Mouse (Mus musculus) ES-E14 (cell line): Measurements from ENCODE around the gene Zswim7. TPM values are rescaled to one million over a fixed set of nuclear protein-coding genes. Genes with fewer than 3 reads are reported as not detected.

Source experiments
- DNase-seq: peaks from one replicate; pipeline ENCODE4 v3.0.0-alpha.2; 2013; ENCODE audit warnings: low read depth, low spot score
- H3K27ac ChIP-seq: 2 replicates; pipeline ENCODE4 v1.5.1; 2012; ENCODE audit warnings: low read depth, mild to moderate bottlenecking, low read length, moderate library complexity, mixed read lengths; ENCODE audit not compliant: poor library complexity, insufficient read depth, severe bottlenecking
- H3K36me3 ChIP-seq: 2 replicates; pipeline ENCODE4 v1.6.1; 2012; ENCODE audit warnings: mild to moderate bottlenecking, low read length, moderate library complexity, mixed read lengths; ENCODE audit not compliant: control insufficient read depth, poor library complexity, insufficient read depth, severe bottlenecking
- H3K4me1 ChIP-seq, 2 experiments: fragments of 150-350 bp in 1 of 2; sonication (generic) in 1 of 2; 2 replicates each; pipeline ENCODE4 v1.6.1; 2012; ENCODE audit warnings: low read length in 2 of 2, mild to moderate bottlenecking in 1 of 2, mixed read lengths in 1 of 2; ENCODE audit not compliant: control insufficient read depth in 2 of 2, insufficient read depth in 2 of 2, poor library complexity in 1 of 2
- H3K4me3 ChIP-seq, 2 experiments: fragments of 150-350 bp in 1 of 2; sonication (generic) in 1 of 2; 2 replicates each; pipeline ENCODE4 v1.5.1; 2012; ENCODE audit warnings: low read length in 2 of 2, low read depth in 1 of 2, mild to moderate bottlenecking in 1 of 2, mixed read lengths in 1 of 2; ENCODE audit not compliant: insufficient read depth in 1 of 2, poor library complexity in 1 of 2, severe bottlenecking in 1 of 2
- H3K9ac ChIP-seq: 2 replicates; pipeline ENCODE4 v1.6.1; 2012; ENCODE audit warnings: low read depth, mild to moderate bottlenecking, low read length, mixed read lengths; ENCODE audit not compliant: poor library complexity, insufficient read depth, severe bottlenecking
- H3K9me3 ChIP-seq: fragments of 150-350 bp; sonication (generic); 2 replicates; pipeline ENCODE4 v1.6.1; 2012; ENCODE audit warnings: low read depth, mild to moderate bottlenecking, low read length; ENCODE audit not compliant: control insufficient read depth, insufficient read depth
- CHD2 ChIP-seq: IDR thresholded peaks from 2 replicates; pipeline ENCODE4 v1.6.1; 2014; ENCODE audit warnings: mild to moderate bottlenecking, low read depth, low read length, inconsistent platforms
- HCFC1 ChIP-seq: IDR thresholded peaks from 2 replicates; pipeline ENCODE4 v1.6.1; 2012; ENCODE audit warnings: low read length, inconsistent platforms, borderline replicate concordance; ENCODE audit not compliant: insufficient read depth
- MAFK ChIP-seq: IDR thresholded peaks from 2 replicates; pipeline ENCODE4 v1.6.1; 2014; ENCODE audit warnings: mild to moderate bottlenecking, low read depth, low read length, inconsistent platforms; ENCODE audit not compliant: insufficient read depth
- ZC3H11A ChIP-seq: IDR thresholded peaks from 2 replicates; pipeline ENCODE4 v1.6.1; 2012; ENCODE audit warnings: low read depth, mild to moderate bottlenecking, inconsistent platforms, low read length, borderline replicate concordance
- ZNF384 ChIP-seq: IDR thresholded peaks from 2 replicates; pipeline ENCODE4 v1.6.1; 2012; ENCODE audit warnings: low read depth, low read length, inconsistent platforms
- in situ Hi-C, 2 experiments: fragments of 600-800 bp; cut with MboI; formaldehyde crosslinking; loops; one replicate each; pipeline ENCODE4 v1.15.1; 2025; ENCODE audit warnings: low sequenced_read_pairs in 2 of 2, inconsistent platforms in 1 of 2; ENCODE audit not compliant: unreplicated experiment in 2 of 2
- total RNA-seq: library from RNA; depleted of rRNA; stranded (reverse); fragments of 300-350 nt; gene quantifications from 2 replicates; pipeline ENCODE4 v1.2.3, GENCODE M21; 2012

Gene Zswim7
- total RNA-seq, 1 experiment, result 40.7 TPM

DNA sequence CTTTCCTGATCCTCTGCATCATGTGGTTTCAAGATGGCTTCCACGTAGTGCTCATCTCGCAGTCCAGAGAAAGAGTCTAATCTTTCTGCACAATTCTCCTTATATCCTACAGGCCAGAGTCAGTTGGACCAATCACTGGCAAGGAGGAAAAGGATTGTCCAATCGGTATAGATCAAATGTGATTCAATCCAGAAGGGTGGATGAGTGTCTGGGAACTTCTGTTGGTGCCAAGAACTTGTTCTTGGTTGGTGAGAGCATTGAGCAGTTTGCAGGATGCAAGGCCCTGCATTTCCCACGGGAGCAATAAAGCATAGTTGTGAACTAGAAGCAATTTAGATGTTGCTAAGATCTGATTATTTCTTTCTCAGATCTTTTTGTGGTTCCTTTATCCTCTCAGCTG, 36.7 kb downstream of the Zswim7 start:
- no peak for TF ChIP-seq ZNF384
- TF ChIP-seq MAFK, result no peak
- TF ChIP-seq HCFC1, result no peak
- no peak for TF ChIP-seq ZC3H11A
- TF ChIP-seq CHD2, result no peak
- Histone ChIP-seq H3K4me3 (no peak overlapping the region), H3K9me3 (no peaks in the 10 kb centered on the region; the same call in 1 of the 2 replicates), H3K27ac (no peak overlapping the region), H3K36me3 (no peaks in the 10 kb centered on the region), H3K4me1 (no peaks in the 10 kb centered on the region), H3K9ac (no peak overlapping the region)
- no peak for DNase-seq
- in situ Hi-C loops, result no loop called here

- in situ Hi-C loops, result no loop called here
- Histone ChIP-seq H3K36me3 (no peaks in the 10 kb centered on the region), H3K27ac (no peak overlapping the region), H3K9me3 (no peaks in the 10 kb centered on the region; the same call in 1 of the 2 replicates), H3K4me1 (no peaks in the 10 kb centered on the region), H3K4me3 (no peak overlapping the region), H3K9ac (no peak overlapping the region)
- no peak for TF ChIP-seq ZC3H11A
- TF ChIP-seq ZNF384, result no peak
- TF ChIP-seq MAFK, result no peak
- no peak for TF ChIP-seq HCFC1
- no peak for TF ChIP-seq CHD2
- DNase-seq, result no peak
Observed at GRCm38 (mm10) chr11:62243871-62244270, 37.3 kb downstream of the Zswim7 start.

DNA sequence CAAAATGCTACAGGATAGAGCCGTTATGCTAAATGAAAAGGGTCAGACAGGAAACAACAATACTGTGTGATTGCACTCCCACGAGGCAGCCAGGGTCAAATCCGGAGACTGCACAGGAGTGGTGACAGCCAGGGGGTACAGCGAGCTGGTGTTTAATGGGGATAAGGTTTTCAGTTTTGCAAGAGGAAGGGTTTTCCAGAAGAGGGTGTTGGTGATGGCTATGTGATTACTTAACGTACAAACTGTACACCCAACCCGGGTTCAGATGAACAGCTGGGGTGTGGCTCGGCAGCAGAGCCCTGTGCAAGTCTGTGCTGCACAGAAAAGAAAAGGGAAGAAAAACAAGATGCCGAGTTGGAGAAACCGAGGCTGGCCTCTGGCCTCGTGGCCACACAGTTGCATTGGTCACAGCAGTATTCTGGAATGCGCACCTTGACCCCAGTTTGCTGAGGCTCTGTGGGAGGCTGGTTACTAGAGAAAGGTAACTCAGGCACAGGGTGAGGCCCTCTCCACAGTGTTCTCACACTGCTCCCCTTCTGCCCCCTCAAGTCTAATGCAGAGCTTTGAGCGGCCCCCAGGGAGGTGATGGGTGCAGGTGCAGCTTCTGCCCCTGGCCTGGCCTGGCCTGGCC, 40.4 kb downstream of the Zswim7 start:
- TF ChIP-seq HCFC1 (no peak), ZC3H11A (no peak), CHD2 (no peak), MAFK (no peak), ZNF384 (no peak)
- no peaks in the 10 kb centered on the region for H3K4me1 ChIP-seq
- no peak overlapping the region for H3K4me3 ChIP-seq
- H3K9me3 ChIP-seq, result no peaks in the 10 kb centered on the region; the same call in 1 of the 2 replicates
- H3K27ac ChIP-seq, result no peak overlapping the region
- H3K36me3 ChIP-seq, result no peaks in the 10 kb centered on the region
- no peak for DNase-seq
- no peak overlapping the region for H3K9ac ChIP-seq
- in situ Hi-C loops, result no loop called here

DNA sequence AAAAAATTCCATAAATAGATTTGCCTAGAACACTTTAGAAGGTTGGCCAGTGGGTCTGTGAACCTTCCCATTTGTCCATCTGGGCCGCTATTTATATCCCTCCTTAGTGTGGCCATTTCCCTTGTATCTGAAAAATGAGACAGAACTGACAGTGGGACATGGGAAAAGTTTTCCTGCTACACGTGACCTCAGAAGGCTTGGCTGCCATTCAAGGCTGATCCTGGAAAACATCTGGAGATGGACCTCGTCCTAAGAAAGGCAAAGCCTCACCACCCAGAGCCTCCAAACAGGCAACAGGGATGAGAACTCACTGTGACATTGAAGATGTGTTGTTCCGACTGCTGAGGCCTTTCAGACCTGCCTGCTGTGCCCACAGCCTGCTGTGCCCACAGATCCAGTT, 56.4 kb downstream of the Zswim7 start:
- no peak for DNase-seq
- H3K27ac ChIP-seq, result no peak overlapping the region
- H3K9ac ChIP-seq, result no peak overlapping the region
- in situ Hi-C loops, result no loop called here
- TF ChIP-seq MAFK (no peak), CHD2 (no peak)
- H3K36me3 ChIP-seq, result no peaks in the 10 kb centered on the region
- H3K4me3 ChIP-seq, result no peak overlapping the region
- H3K4me1 ChIP-seq, result no peaks in the 10 kb centered on the region
- H3K9me3 ChIP-seq, result no peaks in the 10 kb centered on the region

DNA sequence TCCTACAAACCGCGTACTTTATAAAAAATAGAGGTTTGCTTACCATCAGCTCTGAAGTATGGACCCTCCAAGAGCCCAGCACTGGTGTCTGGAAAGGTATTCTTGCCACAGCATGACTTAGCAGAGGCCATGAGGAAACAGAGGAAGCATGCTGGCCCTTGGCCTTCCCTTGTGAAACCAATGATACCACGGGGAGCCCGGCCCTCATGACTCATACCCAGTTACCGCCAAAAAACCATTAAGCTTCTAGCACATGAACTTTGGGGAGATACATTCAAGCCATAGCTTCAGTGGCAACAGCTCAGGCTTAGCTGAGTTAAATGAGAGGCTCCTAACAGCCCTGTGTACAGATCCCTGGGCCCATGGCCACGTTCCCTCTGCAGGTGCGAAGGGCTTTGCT, 57.2 kb downstream of the Zswim7 start:
- H3K9ac ChIP-seq, result no peak overlapping the region
- no peak for DNase-seq
- H3K4me1 ChIP-seq, result no peaks in the 10 kb centered on the region
- no peaks in the 10 kb centered on the region for H3K36me3 ChIP-seq
- H3K27ac ChIP-seq, result no peak overlapping the region
- H3K4me3 ChIP-seq, result no peak overlapping the region
- in situ Hi-C loops, result no loop called here
- TF ChIP-seq ZC3H11A, result no peak
- no peak for TF ChIP-seq ZNF384
- TF ChIP-seq CHD2, result no peak
- TF ChIP-seq MAFK, result no peak
- TF ChIP-seq HCFC1, result no peak
- no peaks in the 10 kb centered on the region for H3K9me3 ChIP-seq
